Mouse (Mus musculus) midbrain, embryonic 16.5 days (tissue): ENCODE results near the gene Lgals4. TPM values are rescaled to one million over a fixed set of nuclear protein-coding genes. Genes with fewer than 3 reads are reported as not detected.
"Not testable (repeated sequence)": the region's sequence is repeated elsewhere in the genome, so short reads cannot be mapped to it uniquely, and the experiment has no call there.

Source experiments
- ATAC-seq: fragments of 200-750 bp; cut with Nextera tagmentation; 2 replicates; pipeline ENCODE4 v1.8.0; 2017; ENCODE audit warnings: moderate TSS enrichment
- H3K27ac ChIP-seq: fragments of 300-500 bp; sonication (generic); 2 replicates; pipeline ENCODE4 v1.5.1; 2014; ENCODE audit warnings: mild to moderate bottlenecking, low read length, mixed read lengths
- H3K27me3 ChIP-seq: fragments of 300-500 bp; sonication (generic); 2 replicates; pipeline ENCODE4 v1.6.1; 2014; ENCODE audit warnings: low read depth, low read length, mixed read lengths; ENCODE audit not compliant: control insufficient read depth, insufficient read depth
- H3K36me3 ChIP-seq: fragments of 300-500 bp; sonication (generic); 2 replicates; pipeline ENCODE4 v1.6.1; 2014; ENCODE audit warnings: mild to moderate bottlenecking, low read length, moderate library complexity, mixed read lengths; ENCODE audit not compliant: control insufficient read depth, insufficient read depth
- H3K4me1 ChIP-seq: fragments of 300-500 bp; sonication (generic); 2 replicates; pipeline ENCODE4 v1.6.1; 2014; ENCODE audit warnings: mild to moderate bottlenecking, low read length, mixed read lengths; ENCODE audit not compliant: control insufficient read depth, insufficient read depth
- H3K4me2 ChIP-seq: fragments of 300-500 bp; sonication (generic); 2 replicates; pipeline ENCODE4 v1.6.1; 2014; ENCODE audit warnings: mild to moderate bottlenecking, low read length, mixed read lengths
- H3K4me3 ChIP-seq: fragments of 300-500 bp; sonication (generic); 2 replicates; pipeline ENCODE4 v1.5.1; 2014; ENCODE audit warnings: low read depth, mild to moderate bottlenecking, low read length, moderate library complexity, mixed read lengths
- H3K9ac ChIP-seq: fragments of 300-500 bp; sonication (generic); 2 replicates; pipeline ENCODE4 v1.6.1; 2014; ENCODE audit warnings: low read depth, low read length, mixed read lengths
- H3K9me3 ChIP-seq: fragments of 300-500 bp; sonication (generic); replicated peaks from 2 replicates; pipeline ENCODE4 v1.6.1; 2014; ENCODE audit warnings: mild to moderate bottlenecking, low read length, mixed read lengths; ENCODE audit not compliant: control insufficient read depth, poor library complexity, severe bottlenecking
- WGBS: fragments of 180-500 bp; shearing (Covaris S2); extraction: QIAGEN DNeasy Blood & Tissue Kit; methylation state at CpG from one replicate; pipeline ENCODE4 v1.1.7; 2014; 5-methylcytosine and 5-hydroxymethylcytosine counted together
- polyA plus RNA-seq: library from polyadenylated mRNA; unstranded; fragments of >200 nt; fragmentation: Nextera tagmentation; extraction: Ambion mirVana; gene quantifications from 2 replicates; pipeline ENCODE4 v1.2.1, GENCODE M21; 2015

Lgals4 gene
- polyA plus RNA-seq, 1 experiment from 2014 or later: 5.9 TPM

DNA sequence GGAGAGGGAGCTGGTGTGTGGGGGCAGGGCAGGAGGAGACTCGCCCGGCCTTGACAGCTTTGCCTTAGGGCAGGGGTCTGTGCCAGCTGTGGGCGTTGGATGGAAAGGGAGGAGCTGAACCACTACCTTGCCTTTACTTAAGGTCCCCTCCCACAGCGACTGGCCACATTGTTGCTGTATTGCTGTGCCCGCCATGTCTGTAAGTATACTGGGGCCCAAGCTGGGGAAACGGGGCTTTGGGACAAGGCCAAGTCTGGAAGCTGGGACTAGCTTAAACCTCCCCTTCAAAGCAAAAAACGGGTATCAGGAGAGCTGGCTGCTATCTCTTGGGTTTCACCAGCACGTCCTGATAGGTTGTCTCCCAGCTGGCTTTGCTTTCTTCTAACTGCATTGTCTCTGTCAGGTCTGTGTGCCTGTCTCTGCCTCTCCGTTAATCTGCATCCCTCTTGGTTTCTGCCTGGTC lies 30.7 kb downstream of the Lgals4 start:
- H3K4me2 ChIP-seq: no peak overlapping the region
- peak; percentile 14; the same call in 1 of the 2 replicates for ATAC-seq
- 42% methylated on average over 9 of the region's 9 CpGs for WGBS
- no peaks in the 10 kb centered on the region; the same call in 1 of the 2 replicates for H3K4me1 ChIP-seq
- no peak overlapping the region for H3K4me3 ChIP-seq
- no peak overlapping the region for H3K27ac ChIP-seq
- peak overlapping the region; percentile 16; the same call in 1 of the 2 replicates for H3K9ac ChIP-seq
- no peaks in the 10 kb centered on the region for H3K36me3 ChIP-seq
- H3K27me3 ChIP-seq: no peaks in the 10 kb centered on the region
- H3K9me3 ChIP-seq: no peaks in the 10 kb centered on the region

DNA sequence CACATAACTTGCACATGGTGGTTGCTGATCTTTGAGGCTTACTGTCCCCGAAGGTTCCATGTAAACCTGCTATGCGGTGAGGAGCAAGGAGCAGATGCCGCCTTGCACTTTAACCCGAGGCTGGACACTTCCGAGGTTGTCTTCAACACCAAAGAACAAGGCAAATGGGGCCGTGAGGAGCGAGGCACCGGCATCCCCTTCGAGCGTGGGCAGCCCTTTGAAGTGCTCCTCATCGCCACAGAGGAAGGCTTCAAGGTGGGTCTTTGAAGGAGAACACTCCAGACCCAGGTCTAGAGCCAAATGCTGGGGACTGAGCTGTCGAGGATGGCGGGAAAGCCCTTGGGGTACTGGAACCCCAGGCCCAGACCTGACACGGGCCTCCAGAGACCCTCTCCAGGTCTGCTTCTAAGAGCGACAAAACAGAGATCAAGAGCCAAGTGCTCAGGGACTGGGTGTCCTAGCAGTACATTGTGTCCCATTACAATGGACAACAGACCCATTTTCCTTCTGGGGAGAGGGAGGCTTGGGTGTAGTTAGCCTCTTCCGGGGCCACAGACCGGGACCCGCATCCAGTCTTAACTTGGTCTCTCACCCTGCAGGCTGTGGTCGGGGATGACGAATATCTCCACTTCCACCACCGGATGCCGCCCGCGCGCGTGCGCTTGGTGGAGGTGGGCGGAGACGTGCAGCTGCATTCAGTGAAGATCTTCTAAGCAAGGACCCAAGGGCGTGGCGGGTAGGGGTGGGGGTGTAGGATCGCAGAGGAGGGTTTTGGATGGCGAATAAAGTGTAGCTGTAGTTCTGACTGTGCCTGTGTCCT lies 32.0 kb downstream of the Lgals4 start:
- Histone ChIP-seq H3K4me3 (peak overlapping the region; percentile 30), H3K4me1 (no peaks in the 10 kb centered on the region; the same call in 1 of the 2 replicates), H3K9ac (peak overlapping the region; percentile 46), H3K27ac (no peak overlapping the region), H3K9me3 (no peaks in the 10 kb centered on the region), H3K36me3 (no peaks in the 10 kb centered on the region), H3K4me2 (peak overlapping the region; percentile 59), H3K27me3 (no peaks in the 10 kb centered on the region)
- 47% methylated on average over 33 of the region's 33 CpGs for WGBS
- peak; percentile 71 for ATAC-seq

DNA sequence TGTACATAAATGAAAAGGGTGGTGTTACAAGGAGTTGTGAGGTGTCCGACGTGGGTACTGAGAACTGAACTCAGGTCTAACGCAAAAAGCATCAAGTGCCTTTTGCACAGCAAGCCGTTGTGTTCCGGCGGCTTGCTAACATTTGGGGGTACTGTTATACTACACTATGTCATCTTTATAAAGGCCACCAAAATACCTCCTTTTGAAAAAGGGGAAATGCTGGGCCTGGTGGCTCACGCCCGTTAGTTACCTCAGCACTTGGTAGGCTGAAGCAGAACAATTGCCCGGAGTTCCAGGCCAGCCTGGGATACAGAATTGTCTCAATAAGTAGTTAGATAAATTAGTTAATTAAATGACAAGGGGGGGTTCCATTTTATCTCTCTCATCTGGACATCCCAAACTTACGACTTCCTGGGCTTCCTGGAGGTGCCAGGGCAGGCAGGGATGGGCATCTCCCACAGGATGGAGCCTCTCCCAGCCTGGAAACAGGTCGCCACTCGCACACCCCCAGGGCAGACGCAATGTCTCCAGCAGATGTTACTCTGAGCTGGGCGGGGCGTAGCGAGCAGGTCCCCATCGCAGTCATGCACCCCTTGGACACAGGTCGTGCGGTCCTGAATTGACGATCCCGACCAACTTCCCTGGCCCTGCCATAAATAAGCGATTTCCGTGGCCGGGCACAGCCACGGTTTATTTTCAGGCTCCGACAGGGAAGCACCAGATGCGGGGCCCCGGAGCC lies 33.3 kb downstream of the Lgals4 start:
- Histone ChIP-seq H3K4me2 (no peak overlapping the region), H3K4me3 (no peak overlapping the region), H3K27ac (no peak overlapping the region), H3K9me3 (no peaks in the 10 kb centered on the region), H3K9ac (no peak overlapping the region), H3K27me3 (no peaks in the 10 kb centered on the region), H3K4me1 (no peaks in the 10 kb centered on the region; the same call in 1 of the 2 replicates), H3K36me3 (no peaks in the 10 kb centered on the region)
- 92% methylated on average over 28 of the region's 28 CpGs for WGBS
- ATAC-seq: no peak

DNA sequence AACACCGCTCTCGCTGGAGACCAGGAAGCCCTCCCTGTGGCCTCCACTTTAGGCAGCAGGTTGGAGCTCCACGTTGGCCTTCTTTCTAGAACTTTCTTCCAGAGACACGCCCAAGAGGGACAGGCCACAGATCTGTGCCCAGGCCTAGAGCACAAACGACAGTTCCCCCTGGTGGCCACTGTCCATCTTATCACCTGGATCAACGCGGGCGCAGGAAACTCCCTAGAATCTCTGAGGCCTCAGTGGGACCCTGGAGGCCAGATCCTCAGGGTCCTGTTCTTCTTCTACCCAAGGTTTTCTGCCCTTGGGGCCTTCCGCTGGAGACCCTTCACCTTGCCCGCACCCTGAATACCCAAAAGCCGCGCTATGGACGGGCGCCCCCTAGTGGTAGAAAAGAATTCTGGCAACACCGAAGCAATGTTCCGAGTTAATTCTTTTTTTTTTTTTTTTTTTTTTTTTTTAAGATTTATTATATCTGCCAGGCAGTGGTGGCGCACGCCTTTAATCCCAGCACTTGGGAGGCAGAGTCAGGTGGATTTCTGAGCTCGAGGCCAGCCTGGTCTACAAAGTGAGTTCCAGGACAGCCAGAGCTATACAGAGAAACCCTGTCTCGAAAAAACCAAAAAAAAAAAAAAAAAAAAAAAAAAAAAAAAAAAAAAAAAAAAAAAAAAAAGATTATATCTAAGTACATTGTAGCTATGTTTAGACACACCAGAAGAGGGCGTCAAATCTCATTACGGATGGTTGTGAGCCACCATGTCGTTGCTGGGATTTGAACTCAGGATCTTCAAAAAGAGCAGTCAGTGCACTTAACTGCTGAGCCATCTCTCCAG lies 34.1 kb downstream of the Lgals4 start:
- not testable (repeated sequence) for H3K4me2 ChIP-seq, ATAC-seq

DNA sequence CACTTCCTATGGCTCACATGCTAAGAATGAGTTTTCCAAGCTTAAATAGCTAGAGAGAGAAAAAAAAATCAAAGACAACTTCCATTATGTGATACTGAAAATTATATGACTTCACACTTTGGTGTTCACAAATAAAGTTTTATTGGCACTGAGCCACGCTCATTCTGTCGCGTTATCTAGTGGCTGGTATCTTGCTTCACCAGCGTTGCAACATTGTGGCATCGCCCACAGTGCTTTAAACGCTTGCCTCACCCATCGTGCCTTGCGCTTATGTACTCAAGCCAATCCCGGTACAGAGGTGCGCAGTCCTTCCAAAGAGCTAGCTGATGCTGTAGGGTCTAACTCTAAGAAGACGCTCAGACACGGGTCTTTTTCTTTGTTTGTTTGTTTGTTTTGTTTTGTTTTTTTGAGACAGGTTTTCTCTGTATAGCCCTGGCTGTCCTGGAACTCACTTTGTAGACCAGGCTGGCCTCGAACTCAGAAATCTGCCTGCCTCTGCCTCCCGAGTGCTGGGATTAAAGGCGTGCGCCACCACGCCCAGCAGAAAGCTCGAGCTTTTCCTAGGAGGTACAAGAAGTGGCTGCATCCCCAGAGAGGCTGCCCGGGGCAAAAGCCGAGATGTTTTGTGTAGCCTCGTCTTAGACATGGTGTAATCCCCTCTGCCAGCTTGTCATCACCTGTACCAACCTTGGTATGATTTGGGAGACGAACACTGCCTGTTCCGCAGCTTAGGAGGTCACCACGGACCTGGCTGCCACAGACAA lies 37.4 kb downstream of the Lgals4 start:
- ATAC-seq: no peak
- H3K4me1 ChIP-seq: no peaks in the 10 kb centered on the region
- H3K9ac ChIP-seq: no peak overlapping the region
- H3K27me3 ChIP-seq: no peaks in the 10 kb centered on the region
- H3K36me3 ChIP-seq: no peaks in the 10 kb centered on the region
- H3K27ac ChIP-seq: no peak overlapping the region
- no peak overlapping the region for H3K4me3 ChIP-seq
- no peaks in the 10 kb centered on the region for H3K9me3 ChIP-seq
- WGBS: 91% methylated on average over 24 of the region's 24 CpGs
- H3K4me2 ChIP-seq: no peak overlapping the region

More for the DNA sequence above, 34.1 kb downstream of the Lgals4 start:
- H3K27ac ChIP-seq, H3K27me3 ChIP-seq, H3K36me3 ChIP-seq, H3K4me1 ChIP-seq, H3K9me3 ChIP-seq, H3K9ac ChIP-seq, H3K4me3 ChIP-seq: not testable (repeated sequence)
- 32% methylated on average over 23 of the region's 23 CpGs for WGBS

DNA sequence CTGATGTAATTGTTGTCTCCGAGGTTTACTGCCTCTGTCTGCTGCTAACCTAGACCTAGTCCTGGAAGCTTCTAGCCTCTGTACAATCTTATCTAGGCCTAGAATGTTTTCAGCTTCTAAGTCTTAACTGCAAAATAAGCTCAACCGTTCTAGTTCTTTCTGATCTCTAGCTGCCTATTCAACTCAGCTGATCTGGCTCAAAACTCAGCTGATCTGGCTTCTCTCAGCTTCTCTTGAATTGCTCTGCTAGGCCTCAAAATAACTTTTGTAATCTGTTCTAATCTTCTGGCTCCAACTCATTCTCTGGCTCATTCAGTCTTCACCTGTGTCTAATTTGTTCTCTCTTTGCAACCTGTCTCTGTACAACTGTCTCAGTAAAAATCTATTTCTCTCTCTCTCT lies 40.9 kb downstream of the Lgals4 start:
- Histone ChIP-seq H3K4me1 (no peaks in the 10 kb centered on the region), H3K27me3 (no peaks in the 10 kb centered on the region), H3K9me3 (no peaks in the 10 kb centered on the region), H3K9ac (no peak overlapping the region), H3K4me2 (no peak overlapping the region), H3K4me3 (no peak overlapping the region), H3K27ac (no peak overlapping the region), H3K36me3 (no peaks in the 10 kb centered on the region)
- WGBS: 66% methylated on average over 2 of the region's 2 CpGs
- ATAC-seq: no peak

DNA sequence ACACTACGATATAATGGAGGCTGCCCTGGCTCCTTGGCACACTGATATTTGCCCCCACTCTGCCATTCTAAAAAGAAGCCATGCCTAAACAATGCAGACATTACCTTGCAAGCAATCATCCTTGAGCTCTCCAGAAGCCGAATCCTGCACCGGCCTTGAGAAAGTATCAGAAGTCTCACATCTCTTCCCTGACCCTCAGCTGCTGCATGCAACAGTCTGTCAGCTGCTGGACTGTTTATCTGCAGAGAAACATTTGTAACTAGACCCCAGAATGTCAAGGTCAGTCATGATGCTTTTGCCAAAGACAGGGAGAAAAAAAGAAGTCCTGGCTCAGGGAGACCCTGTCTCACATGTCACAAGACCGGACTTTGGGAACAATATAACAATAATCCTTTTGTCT lies 42.4 kb downstream of the Lgals4 start:
- no peak for ATAC-seq
- H3K27me3 ChIP-seq: no peaks in the 10 kb centered on the region
- 88% methylated on average over 4 of the region's 4 CpGs for WGBS
- H3K9ac ChIP-seq: no peak overlapping the region
- H3K4me2 ChIP-seq: no peak overlapping the region
- no peaks in the 10 kb centered on the region for H3K4me1 ChIP-seq
- H3K9me3 ChIP-seq: no peaks in the 10 kb centered on the region
- H3K4me3 ChIP-seq: no peak overlapping the region
- no peak overlapping the region for H3K27ac ChIP-seq
- H3K36me3 ChIP-seq: no peaks in the 10 kb centered on the region

DNA sequence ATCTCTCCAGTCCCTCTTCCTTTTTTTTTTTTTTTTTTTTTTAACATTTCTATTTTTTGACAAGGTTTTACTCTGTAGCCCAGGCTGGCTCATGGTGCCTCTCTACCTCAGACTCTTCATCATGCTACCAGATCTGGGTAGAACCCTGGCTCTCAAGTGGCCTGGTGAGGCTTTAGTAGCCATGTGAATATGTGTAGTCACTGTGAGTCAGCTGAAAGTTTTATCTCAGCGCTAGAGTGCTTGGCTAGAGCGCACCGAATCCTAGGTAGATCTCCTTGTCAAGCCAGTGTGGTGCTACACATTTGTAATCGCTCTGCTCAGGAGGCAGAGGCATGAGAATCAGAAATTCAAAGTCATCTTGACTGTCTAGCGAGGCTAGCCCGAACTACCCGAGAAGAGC lies 43.5 kb downstream of the Lgals4 start:
- Histone ChIP-seq H3K4me1 (no peaks in the 10 kb centered on the region), H3K27me3 (no peaks in the 10 kb centered on the region), H3K27ac (no peak overlapping the region), H3K9me3 (no peaks in the 10 kb centered on the region), H3K4me3 (no peak overlapping the region), H3K9ac (no peak overlapping the region), H3K36me3 (no peaks in the 10 kb centered on the region), H3K4me2 (no peak overlapping the region)
- WGBS: 94% methylated on average over 7 of the region's 7 CpGs
- ATAC-seq: no peak
